Mouse (Mus musculus): ENCODE results near the gene Gm45713. TPM values are rescaled to one million over a fixed set of nuclear protein-coding genes. Genes with fewer than 3 reads are reported as not detected.

Gene Gm45713
- total RNA-seq, 2 experiments from 2014 or later = not detected

GRCm38 (mm10) chr7:45086084-45086483, 49.9 kb downstream of the Gm45713 start:
- intact Hi-C loops (cut with DNase I) = no loop called here
- DNase-seq (ENCODE audit: low spot score) = no peak

DNA sequence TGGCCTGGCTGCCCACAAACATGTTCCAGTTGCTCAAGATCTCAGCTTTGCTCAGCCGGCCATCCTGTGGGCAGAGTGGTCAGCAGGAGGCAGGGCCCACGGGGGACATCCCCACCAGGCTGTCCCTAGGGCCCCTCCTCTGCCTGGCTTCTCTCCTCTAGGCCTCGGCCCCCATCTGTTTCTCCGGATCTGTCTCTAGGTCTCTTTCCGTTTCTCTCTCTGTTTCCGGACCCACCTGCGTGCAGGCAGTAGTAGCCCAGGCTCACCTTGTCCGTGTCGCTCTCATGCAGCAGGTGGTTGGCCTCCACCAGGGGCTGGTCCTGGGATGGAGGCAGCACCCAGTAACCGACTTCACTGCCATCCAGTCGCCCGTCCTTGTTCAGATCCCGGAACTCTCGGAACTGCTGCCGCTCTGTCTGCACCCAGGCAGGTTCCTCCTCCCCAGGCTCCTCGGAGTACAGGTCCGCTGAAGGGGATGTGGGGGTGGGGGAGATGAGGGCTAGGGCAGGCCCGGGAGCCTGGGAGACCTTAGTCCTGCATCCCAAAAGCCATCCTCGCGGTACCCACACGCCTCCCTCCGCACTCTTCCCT, 52.6 kb downstream of the Gm45713 start:
- DNase-seq (ENCODE audit: low spot score) = no peak
- intact Hi-C loops (cut with DNase I) = loop anchor here (2.0 kb wide), 1 partner anchor 19 kb away; the partner anchor contains the start of gene Fcgrt

- peak; percentile 68 for DNase-seq (ENCODE audit: low spot score)
These were observed 53.4 kb downstream of the Gm45713 start for GRCm38 (mm10) chr7:45082401-45083299.

DNA sequence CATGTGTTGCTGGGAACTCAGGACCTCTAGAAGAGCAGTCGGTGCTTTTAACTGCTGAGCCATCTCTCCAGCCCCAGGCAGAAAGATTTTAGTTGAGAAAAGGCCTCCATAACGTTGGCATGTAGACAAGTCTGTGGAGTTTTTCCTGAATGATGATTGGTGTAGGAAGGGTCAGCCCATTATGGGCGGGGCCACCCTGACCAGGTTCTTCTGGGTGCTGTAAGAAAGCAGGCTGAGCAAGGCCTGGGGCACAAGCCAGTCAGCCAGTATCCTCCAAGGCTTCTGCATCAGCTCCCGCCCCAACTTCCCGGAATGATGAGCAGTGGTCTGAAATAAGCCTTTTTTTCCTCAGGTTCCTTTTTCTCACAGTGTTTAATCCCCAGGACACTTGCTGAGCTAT, 55.0 kb downstream of the Gm45713 start:
- DNase-seq (ENCODE audit: low spot score) = no peak

More at GRCm38 (mm10) chr7:45082401-45083299, 53.4 kb downstream of the Gm45713 start:
- intact Hi-C loops (cut with DNase I) = loop anchor here (2.0 kb wide), 1 partner anchor 20 kb away; the partner anchor contains the start of gene Fcgrt

GRCm38 (mm10) chr7:45079856-45080255, 56.2 kb downstream of the Gm45713 start:
- intact Hi-C loops (cut with DNase I) = loop anchor here (2.0 to 10.0 kb wide), 2 partner anchors 117 to 225 kb away; no protein-coding TSS in a partner anchor
- DNase-seq (ENCODE audit: low spot score) = peak; percentile 82

More for the DNA sequence above, 55.0 kb downstream of the Gm45713 start:
- intact Hi-C loops (cut with DNase I) = no loop called here

- DNase-seq (ENCODE audit: low spot score) = peak; percentile 41
- intact Hi-C loops (cut with DNase I) = loop anchor here (1.0 to 10.0 kb wide), 3 partner anchors 58 to 226 kb away; partner anchors contain the start of genes Flt3l and Gm45713
These were observed 57.5 kb downstream of the Gm45713 start for GRCm38 (mm10) chr7:45078513-45078912.

DNA sequence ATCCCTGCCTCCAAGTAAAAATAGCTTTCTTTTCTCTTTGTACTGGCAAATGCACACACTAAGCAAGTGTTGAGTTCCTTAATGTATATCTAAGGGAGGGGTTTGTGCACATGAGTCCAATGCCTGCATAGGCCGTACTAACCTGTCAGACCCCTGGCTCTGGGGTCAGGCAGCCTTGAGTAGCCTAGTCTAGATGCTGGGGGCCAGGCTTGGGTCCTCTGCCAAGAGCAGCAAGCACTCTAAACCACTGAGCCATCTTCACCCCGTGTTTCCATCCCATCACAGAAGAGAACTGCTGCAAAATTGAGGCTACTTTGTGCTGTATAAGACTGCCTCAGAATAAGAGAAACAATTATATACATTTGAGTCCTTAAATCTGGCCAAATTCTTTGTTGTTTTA, 58.2 kb downstream of the Gm45713 start:
- no peak for DNase-seq (ENCODE audit: low spot score)
- intact Hi-C loops (cut with DNase I) = loop anchor here (1.0 to 10.0 kb wide), 3 partner anchors 58 to 227 kb away; partner anchors contain the start of genes Flt3l and Gm45713

- intact Hi-C loops (cut with DNase I) = loop anchor here (10.0 kb wide), 1 partner anchor 227 kb away; no protein-coding TSS in a partner anchor
- no peak for DNase-seq (ENCODE audit: low spot score)
These were observed 58.7 kb downstream of the Gm45713 start for GRCm38 (mm10) chr7:45077322-45077721.

DNA sequence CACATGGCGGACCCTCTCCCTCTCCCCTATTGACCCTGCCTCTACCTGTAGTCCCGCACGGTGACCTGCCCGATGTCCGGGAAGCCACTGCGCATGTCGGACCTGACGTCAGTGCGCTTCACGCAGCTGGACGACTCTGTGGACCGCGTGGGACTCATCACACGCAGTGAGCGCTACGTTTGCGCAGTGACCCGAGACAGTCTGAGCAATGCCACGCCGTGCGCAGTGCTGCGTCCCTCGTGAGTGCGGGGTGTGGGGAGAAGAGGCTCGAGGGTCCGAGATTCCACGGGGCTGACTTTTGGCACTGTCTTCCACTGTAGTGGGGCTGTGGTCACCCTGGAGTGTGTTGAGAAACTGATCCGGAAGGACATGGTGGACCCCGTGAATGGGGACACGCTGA, 59.5 kb downstream of the Gm45713 start:
- intact Hi-C loops (cut with DNase I) = loop anchor here (10.0 kb wide), 1 partner anchor 228 kb away; no protein-coding TSS in a partner anchor
- no peak for DNase-seq (ENCODE audit: low spot score)

Small RNAs within 50 kb of the gene (microRNA-seq; reads per million reads assigned to microRNA genes)
- gene Mir150 = 2,859 reads per million, percentile 88 among the genes with 10 or more reads in this experiment
- 14.7 reads per million, percentile 31 among the genes with 10 or more reads in this experiment for gene Mir5121
- not detected for gene Mir7055

Other genes with a start within 250 kb of the Gm45713 start
- gene Med25, start 243.5 kb downstream of the Gm45713 start, total RNA-seq (2021) = 10 to 100 TPM; 66.7 to 73.9 TPM
- gene Fuz, start 240.2 kb downstream of the Gm45713 start, total RNA-seq (2021) = 10 to 100 TPM; 12.9 to 15.0 TPM
- gene Ap2a1, start 206.7 kb downstream of the Gm45713 start, total RNA-seq (2021) = 10 to 100 TPM; 72.5 to 73.1 TPM
- gene Tsks, start 193.0 kb downstream of the Gm45713 start, total RNA-seq (2021) = not detected
- 1 to 10 TPM; 2.7 to 3.1 TPM for gene Cpt1c, start 161.4 kb downstream of the Gm45713 start, total RNA-seq (2021)
- gene Prmt1, start 149.7 kb downstream of the Gm45713 start, total RNA-seq (2021) = 100 to 1,000 TPM; 105 to 111 TPM
- 10 to 100 TPM; 28.3 to 30.9 TPM for gene Irf3, start 138.6 kb downstream of the Gm45713 start, total RNA-seq (2021)
- 10 to 100 TPM; 10.2 to 11.2 TPM for gene Bcl2l12, start 137.5 kb downstream of the Gm45713 start, total RNA-seq (2021)
- 10 to 100 TPM; 45.5 to 49.7 TPM for gene Scaf1, start 119.9 kb downstream of the Gm45713 start, total RNA-seq (2021)
- gene Rras, start 118.3 kb downstream of the Gm45713 start, total RNA-seq (2021) = 10 to 100 TPM; 48.9 to 56.6 TPM
- 10 to 100 TPM; 23.2 to 27.7 TPM for gene Prr12, start 83.3 kb downstream of the Gm45713 start, total RNA-seq (2021)
- 10 to 100 TPM; 25.7 to 27.8 TPM for gene Nosip, start 73.8 kb downstream of the Gm45713 start, total RNA-seq (2021)
- 1 to 10 TPM; 6.8 to 7.1 TPM for gene Prrg2, start 73.6 kb downstream of the Gm45713 start, total RNA-seq (2021)
- gene Rcn3, start 44.0 kb downstream of the Gm45713 start, total RNA-seq (2021) = 10 to 100 TPM; 28.1 to 32.4 TPM
- gene Fcgrt, start 32.4 kb downstream of the Gm45713 start, total RNA-seq (2021) = 10 to 100 TPM; 66.1 to 71.7 TPM
- gene Rps11, start 11.8 kb downstream of the Gm45713 start, total RNA-seq (2021) = 100 to 1,000 TPM; 517 to 569 TPM
- gene Rpl13a, start 7.5 kb downstream of the Gm45713 start, total RNA-seq (2021) = 100 to 1,000 TPM; 613 to 620 TPM
- gene Flt3l, start 201 bp upstream of the Gm45713 start, total RNA-seq (2021) = 10 to 100 TPM in 1 of 2 experiments, 1 to 10 TPM in 1; 5.3 to 15.0 TPM
- 10 to 100 TPM; 29.7 to 30.9 TPM for gene Pih1d1, start 18.1 kb upstream of the Gm45713 start, total RNA-seq (2021)
- gene Aldh16a1, start 18.4 kb upstream of the Gm45713 start, total RNA-seq (2021) = 10 to 100 TPM; 23.5 to 37.6 TPM
- 10 to 100 TPM; 18.1 to 18.7 TPM for gene Slc17a7, start 27.7 kb upstream of the Gm45713 start, total RNA-seq (2021)
- not detected for gene Gfy, start 43.3 kb upstream of the Gm45713 start, total RNA-seq (2021)
- not detected for gene Pth2, start 44.8 kb upstream of the Gm45713 start, total RNA-seq (2021)
- not detected for gene Ccdc155, start 68.7 kb upstream of the Gm45713 start, total RNA-seq (2021)
- not detected for gene Dkkl1, start 75.9 kb upstream of the Gm45713 start, total RNA-seq (2021)
- 10 to 100 TPM in 1 of 2 experiments, 1 to 10 TPM in 1; 7.0 to 12.0 TPM for gene Tead2, start 79.5 kb upstream of the Gm45713 start, total RNA-seq (2021)
- 1 to 10 TPM; 2.9 to 3.2 TPM for gene Cd37, start 102.9 kb upstream of the Gm45713 start, total RNA-seq (2021)
- gene Slc6a16, start 104.9 kb upstream of the Gm45713 start, total RNA-seq (2021) = not detected
- not detected for gene Slc6a21, start 141.3 kb upstream of the Gm45713 start, total RNA-seq (2021)
- gene Trpm4, start 197.5 kb upstream of the Gm45713 start, total RNA-seq (2021) = 10 to 100 TPM; 23.5 to 25.0 TPM
- 100 to 1,000 TPM; 773 to 825 TPM for gene Hrc, start 199.1 kb upstream of the Gm45713 start, total RNA-seq (2021)
- gene Ppfia3, start 230.8 kb upstream of the Gm45713 start, total RNA-seq (2021) = under 1 TPM; 0.18 to 0.25 TPM
- 1 to 10 TPM; 1.8 to 2.0 TPM for gene Lin7b, start 234.4 kb upstream of the Gm45713 start, total RNA-seq (2021)

Measured in heart, postnatal 25 days (tissue).